Mouse (Mus musculus) limb, embryonic 14.5 days (tissue): ENCODE results near the gene Dctn3. TPM values are rescaled to one million over a fixed set of nuclear protein-coding genes. Genes with fewer than 3 reads are reported as not detected.

ENCODE experiments used
- ATAC-seq: fragments of 200-750 bp; cut with Nextera tagmentation; 2 replicates; pipeline ENCODE4 v1.8.0; 2017; ENCODE audit warnings: low read depth, moderate number of reproducible peaks, moderate TSS enrichment; ENCODE audit not compliant: low FRiP score
- DNase-seq: peaks from one replicate; pipeline ENCODE4 v3.0.0-alpha.2; 2015; ENCODE audit warnings: low spot score
- H3K27ac ChIP-seq: fragments of 300-500 bp; sonication (generic); replicated peaks from 2 replicates; pipeline ENCODE4 v1.5.1; 2014; ENCODE audit warnings: low read depth, mild to moderate bottlenecking, low read length, moderate library complexity, mixed read lengths
- H3K27me3 ChIP-seq: fragments of 300-500 bp; sonication (generic); 2 replicates; pipeline ENCODE4 v1.6.1; 2014; ENCODE audit warnings: low read length, mixed read lengths; ENCODE audit not compliant: control insufficient read depth, insufficient read depth
- H3K36me3 ChIP-seq: fragments of 300-500 bp; sonication (generic); 2 replicates; pipeline ENCODE4 v1.6.1; 2014; ENCODE audit warnings: mild to moderate bottlenecking, low read length, moderate library complexity, mixed read lengths; ENCODE audit not compliant: control insufficient read depth, insufficient read depth
- H3K4me1 ChIP-seq: fragments of 300-500 bp; sonication (generic); 2 replicates; pipeline ENCODE4 v1.6.1; 2014; ENCODE audit warnings: antibody characterized with exemption, low read length, mixed read lengths; ENCODE audit not compliant: control insufficient read depth, insufficient read depth
- H3K4me2 ChIP-seq: fragments of 300-500 bp; sonication (generic); replicated peaks from 2 replicates; pipeline ENCODE4 v1.6.1; 2014; ENCODE audit warnings: low read depth, mild to moderate bottlenecking, low read length, moderate library complexity; ENCODE audit not compliant: severe bottlenecking
- H3K4me3 ChIP-seq: fragments of 300-500 bp; sonication (generic); replicated peaks from 2 replicates; pipeline ENCODE4 v1.5.1; 2014; ENCODE audit warnings: low read length
- H3K9ac ChIP-seq: fragments of 300-500 bp; sonication (generic); 2 replicates; pipeline ENCODE4 v1.6.1; 2014; ENCODE audit warnings: mild to moderate bottlenecking, low read depth, low read length, moderate library complexity; ENCODE audit not compliant: severe bottlenecking
- H3K9me3 ChIP-seq: fragments of 300-500 bp; sonication (generic); 2 replicates; pipeline ENCODE4 v1.6.1; 2016; ENCODE audit warnings: low read length; ENCODE audit not compliant: control insufficient read depth
- POLR2A ChIP-seq: fragments of 200-500 bp; IDR thresholded peaks from 2 replicates; pipeline ENCODE4 v1.8.0; 2012; ENCODE audit warnings: inconsistent platforms, mild to moderate bottlenecking, moderate library complexity, borderline replicate concordance; ENCODE audit not compliant: insufficient read depth, insufficient read length; ENCODE audit errors: extremely low read depth
- WGBS: fragments of 180-500 bp; shearing (Covaris S2); extraction: QIAGEN DNeasy Blood & Tissue Kit; methylation state at CpG from one replicate; pipeline ENCODE4 v1.1.7; 2014; 5-methylcytosine and 5-hydroxymethylcytosine counted together
- polyA plus RNA-seq, 2 experiments: library from polyadenylated mRNA; depleted of rRNA in 1 of 2; stranded (reverse) in 1 of 2; unstranded in 1 of 2; fragments of >200 nt; fragmentation: Nextera tagmentation in 1 of 2; extraction: Ambion mirVana in 1 of 2; gene quantifications; 2 replicates each; pipeline versions ENCODE4 v1.2.1 to v1.2.3; 2012 to 2014

Gene Dctn3
- polyA plus RNA-seq, 2 experiments, result 70.1 to 99.1 TPM

GRCm38 (mm10) chr4:41758701-41759100 is 35.7 kb upstream of the Dctn3 start:
- peaks cover 30% of the 10 kb centered on the region for H3K4me1 ChIP-seq
- H3K4me3 ChIP-seq, result no peak overlapping the region
- H3K9ac ChIP-seq, result no peak overlapping the region
- peaks cover 16% of the 10 kb centered on the region; the same call in 1 of the 2 replicates for H3K36me3 ChIP-seq
- WGBS, result 84% methylated on average over 4 of the region's 4 CpGs
- TF ChIP-seq POLR2A, result no peak
- no peak overlapping the region for H3K4me2 ChIP-seq
- DNase-seq, result no peak
- H3K27ac ChIP-seq, result no peak overlapping the region
- H3K27me3 ChIP-seq, result no peaks in the 10 kb centered on the region
- ATAC-seq, result no peak
- H3K9me3 ChIP-seq, result no peaks in the 10 kb centered on the region

- no peak for DNase-seq
- WGBS, result 71% methylated on average over 11 of the region's 11 CpGs
Observed at GRCm38 (mm10) chr4:41758021-41758420, 35.1 kb upstream of the Dctn3 start.

DNA sequence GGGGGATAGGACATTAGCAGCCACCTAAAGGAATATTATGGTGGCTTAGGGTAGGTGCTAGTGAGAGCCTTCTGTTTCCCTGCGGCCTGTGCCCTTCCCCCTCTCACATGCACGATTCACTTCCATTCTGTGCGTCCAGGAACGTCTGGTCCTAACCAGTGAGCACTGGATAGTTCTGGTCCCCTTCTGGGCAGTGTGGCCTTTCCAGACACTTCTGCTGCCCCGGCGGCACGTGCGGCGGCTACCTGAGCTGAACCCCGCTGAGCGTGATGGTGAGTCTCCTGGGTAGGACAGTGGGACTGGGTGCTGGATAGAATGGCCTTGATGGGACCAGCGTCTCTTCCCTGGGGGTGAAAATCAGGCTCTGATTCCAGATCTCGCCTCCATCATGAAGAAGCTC is 34.4 kb upstream of the Dctn3 start:
- no peaks in the 10 kb centered on the region for H3K27me3 ChIP-seq
- no peak overlapping the region for H3K4me2 ChIP-seq
- 92% methylated on average over 13 of the region's 13 CpGs for WGBS
- peaks cover 16% of the 10 kb centered on the region; the same call in 1 of the 2 replicates for H3K36me3 ChIP-seq
- no peak for DNase-seq
- ATAC-seq, result no peak
- no peak overlapping the region for H3K4me3 ChIP-seq
- H3K9me3 ChIP-seq, result no peaks in the 10 kb centered on the region
- no peak overlapping the region for H3K9ac ChIP-seq
- no peak for TF ChIP-seq POLR2A
- H3K27ac ChIP-seq, result no peak overlapping the region
- H3K4me1 ChIP-seq, result peaks cover 30% of the 10 kb centered on the region

More at GRCm38 (mm10) chr4:41758021-41758420, 35.1 kb upstream of the Dctn3 start:
- no peak overlapping the region for H3K27ac ChIP-seq
- ATAC-seq, result no peak
- H3K9me3 ChIP-seq, result no peaks in the 10 kb centered on the region
- H3K4me1 ChIP-seq, result peaks cover 30% of the 10 kb centered on the region
- no peak for TF ChIP-seq POLR2A
- H3K27me3 ChIP-seq, result no peaks in the 10 kb centered on the region
- no peak overlapping the region for H3K4me2 ChIP-seq
- H3K4me3 ChIP-seq, result no peak overlapping the region
- no peak overlapping the region for H3K9ac ChIP-seq
- peaks cover 16% of the 10 kb centered on the region; the same call in 1 of the 2 replicates for H3K36me3 ChIP-seq

DNA sequence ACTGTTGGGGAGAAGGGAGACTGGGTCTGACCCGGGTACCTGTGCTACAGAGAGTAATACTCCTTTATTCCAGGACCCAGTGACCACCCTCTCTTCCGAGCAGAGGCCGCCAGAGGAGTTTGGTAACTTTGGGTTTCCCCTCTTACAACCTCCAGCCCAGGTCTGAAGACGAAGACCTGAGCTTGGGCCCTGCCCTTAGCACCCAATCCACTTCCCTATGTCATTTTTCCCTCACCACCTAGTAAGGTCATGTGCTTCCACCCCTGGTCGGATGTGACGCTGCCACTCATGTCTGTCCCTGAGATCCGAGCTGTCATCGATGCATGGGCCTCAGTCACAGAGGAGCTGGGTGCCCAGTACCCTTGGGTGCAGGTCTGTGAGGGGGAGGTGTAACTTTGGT is 33.5 kb upstream of the Dctn3 start:
- Histone ChIP-seq H3K9ac (peak overlapping the region; percentile 79), H3K4me3 (peak overlapping the region; percentile 72), H3K27ac (peak overlapping the region; percentile 76; the same call in 1 of the 2 replicates), H3K9me3 (no peaks in the 10 kb centered on the region), H3K36me3 (peaks cover 16% of the 10 kb centered on the region; the same call in 1 of the 2 replicates), H3K4me2 (peak overlapping the region; percentile 81), H3K27me3 (no peaks in the 10 kb centered on the region), H3K4me1 (peaks cover 23% of the 10 kb centered on the region)
- no peak for TF ChIP-seq POLR2A
- ATAC-seq, result no peak
- 79% methylated on average over 8 of the region's 8 CpGs for whole genome bisulfite sequencing
- no peak for DNase-seq

DNA sequence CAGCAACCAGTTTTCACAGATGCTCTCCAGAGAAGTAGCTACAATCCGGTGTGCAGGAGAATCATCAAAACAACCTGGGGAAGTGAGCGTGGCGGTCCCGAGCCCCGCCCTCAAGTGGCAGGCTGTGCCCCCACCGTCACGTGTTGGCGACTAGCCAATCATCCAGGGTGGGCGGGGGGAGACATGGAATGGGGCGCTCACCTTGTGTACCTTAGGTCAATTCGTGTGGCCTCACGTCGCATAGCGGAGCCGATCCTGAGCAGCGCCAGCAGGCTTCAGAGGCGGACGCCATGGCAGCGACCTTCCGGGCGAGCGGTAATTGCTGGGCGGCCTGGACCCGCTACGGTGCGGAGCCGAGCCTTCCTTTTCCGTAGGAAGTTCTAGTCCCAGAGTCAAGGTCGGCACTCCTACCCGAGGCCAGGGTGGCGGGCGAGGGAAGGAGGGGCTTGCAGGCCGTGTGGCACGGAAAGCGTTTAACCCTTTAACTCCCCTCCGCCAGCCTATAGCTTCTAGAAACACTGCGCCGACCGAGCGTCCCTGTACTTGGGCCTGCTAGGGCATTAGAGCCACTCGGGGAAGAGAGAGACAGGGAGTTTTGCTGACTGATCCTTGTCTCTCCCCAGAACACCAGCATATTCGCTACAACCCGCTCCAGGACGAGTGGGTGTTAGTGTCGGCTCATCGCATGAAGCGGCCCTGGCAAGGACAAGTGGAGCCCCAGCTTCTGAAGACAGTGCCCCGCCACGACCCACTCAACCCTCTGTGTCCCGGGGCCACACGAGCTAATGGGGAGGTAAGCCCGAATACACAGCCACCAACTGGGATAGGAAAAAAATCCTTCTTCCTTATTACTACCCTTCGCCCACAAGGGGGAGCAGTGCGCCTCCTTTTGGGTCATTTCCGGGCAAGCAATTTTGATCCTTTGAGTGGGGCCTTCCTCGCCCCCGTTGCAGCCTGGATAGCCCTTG is 32.7 kb upstream of the Dctn3 start, which contains the start of gene Sigmar1:
Gene Sigmar1, minus strand, starts transcription at position 820 of the 968 bp plus-strand sequence.
- Histone ChIP-seq H3K4me2 (peak within 1 kb of the TSS; percentile 81), H3K9ac (peak within 1 kb of the TSS; percentile 79), H3K4me3 (peak within 1 kb of the TSS; percentile 72), H3K9me3 (no peaks in the 10 kb centered on the region), H3K4me1 (peaks cover 17% of the 10 kb centered on the region), H3K27ac (peak within 1 kb of the TSS; percentile 76), H3K36me3 (peaks cover 16% of the 10 kb centered on the region; the same call in 1 of the 2 replicates), H3K27me3 (no peaks in the 10 kb centered on the region)
- 1% methylated on average over 57 of the region's 57 CpGs for WGBS
- DNase-seq (peak; percentile 86), ATAC-seq (peak; percentile 54)
- 0 out of 2 replicates have a peak, but pooled peaks have one; percentile 9 for TF ChIP-seq POLR2A
